23 mouse cellular contexts compared by ENCODE assay signal in the genomic region with DNA sequence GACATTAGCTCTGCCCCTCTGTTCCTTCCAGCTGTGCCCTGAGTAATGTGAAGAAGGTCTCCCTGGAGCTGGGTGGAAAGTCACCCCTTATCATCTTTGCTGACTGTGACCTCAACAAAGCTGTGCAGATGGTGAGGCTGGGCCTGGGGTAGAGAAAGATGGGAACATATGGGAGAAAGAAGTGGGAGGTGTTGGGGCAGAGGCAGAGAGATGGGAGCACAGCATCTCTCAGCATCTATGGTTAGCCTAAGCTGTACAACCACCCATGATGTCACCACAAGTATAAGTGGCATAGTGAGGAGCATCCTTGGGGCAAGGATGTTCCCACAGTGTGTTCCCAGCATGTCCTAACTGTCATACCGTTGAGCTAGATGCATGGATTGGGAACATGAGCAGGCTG.
"Had no signal": no experiment of that assay in that cellular context is flagged by ENCODE, and none has a peak within 500 bp of the region (broad histone marks: within the 10 kb centered on the region; RNA-seq: fewer than 3 reads in every experiment).

No protein-coding gene starts in this region.

- ATAC-seq: hindbrain, embryonic 16.5 days; inflammation-experienced regulatory T-cells, adult 6 months; intestine, embryonic 15.5 days; intestine, postnatal 0 days; liver, embryonic 12.5 days had no signal

- DNase-seq: gastrocnemius, postnatal 25 days; heart, adult 18-20 months; heart, postnatal 10 days; heart, postnatal 4 days; kidney, adult 18-20 months; kidney, adult 8-10 months; kidney, postnatal 10 days; kidney, postnatal 25 days; kidney, postnatal 4 days; layer of hippocampus, adult 9-11 months; layer of hippocampus, postnatal 36 days; left cerebral cortex, postnatal 4 days had no signal

- H3K4me3 ChIP-seq: heart, embryonic 10.5 days; heart, embryonic 12.5 days; hindbrain, embryonic 10.5 days; hindbrain, embryonic 12.5 days; intestine, embryonic 15.5 days; limb, embryonic 13.5 days; limb, embryonic 15.5 days; liver, embryonic 12.5 days had no signal

- H3K9me3 ChIP-seq: hindbrain, embryonic 10.5 days; hindbrain, embryonic 12.5 days; intestine, embryonic 15.5 days; limb, embryonic 13.5 days; limb, embryonic 15.5 days; liver, embryonic 12.5 days had no signal

- H3K27me3 ChIP-seq: heart, embryonic 12.5 days; hindbrain, embryonic 12.5 days; intestine, embryonic 15.5 days; limb, embryonic 13.5 days; limb, embryonic 15.5 days had no signal

- H3K36me3 ChIP-seq: heart, embryonic 10.5 days; heart, embryonic 12.5 days; hindbrain, embryonic 10.5 days; hindbrain, embryonic 12.5 days; intestine, embryonic 15.5 days; limb, embryonic 13.5 days; limb, embryonic 15.5 days had no signal

- H3K4me1 ChIP-seq: hindbrain, embryonic 10.5 days; hindbrain, embryonic 12.5 days; intestine, embryonic 15.5 days; limb, embryonic 13.5 days; limb, embryonic 15.5 days; liver, embryonic 12.5 days had no signal
